Mouse (Mus musculus): ENCODE results near the gene Itgb7. TPM values are rescaled to one million over a fixed set of nuclear protein-coding genes. Genes with fewer than 3 reads are reported as not detected.

The Itgb7 gene
- polyA plus RNA-seq, 1 experiment from 2014 or later, result 0.38 TPM

- no peak for ATAC-seq (ENCODE audit: insufficient number of reproducible peaks, low FRiP score)
- Histone ChIP-seq H3K4me2 (no peak overlapping the region), H3K27ac (ENCODE audit: poor library complexity, severe bottlenecking) (no peak overlapping the region), H3K27me3 (replicated peaks) (peaks cover 24% of the 10 kb centered on the region), H3K36me3 (0 out of 2 replicates have a peak, but pooled peaks cover under 1% of the 10 kb centered on the region), H3K9me3 (replicated peaks) (no peaks in the 10 kb centered on the region), H3K9ac (no peak overlapping the region), H3K4me3 (no peak overlapping the region), H3K4me1 (replicated peaks) (peaks cover 10% of the 10 kb centered on the region)
- WGBS, result 53% methylated on average over 10 of the region's 10 CpGs
These were observed 9.4 kb downstream of the Itgb7 start for GRCm38 (mm10) chr15:102222386-102222785.

- H3K27me3 ChIP-seq (replicated peaks), result peaks cover 5% of the 10 kb centered on the region
- no peak overlapping the region for H3K4me2 ChIP-seq
- H3K9ac ChIP-seq, result no peak overlapping the region
- 79% methylated on average over 7 of the region's 7 CpGs for WGBS
- H3K9me3 ChIP-seq (replicated peaks), result no peaks in the 10 kb centered on the region
- H3K27ac ChIP-seq (ENCODE audit: poor library complexity, severe bottlenecking), result no peak overlapping the region
- ATAC-seq (ENCODE audit: insufficient number of reproducible peaks, low FRiP score), result no peak
- H3K36me3 ChIP-seq, result peaks cover 42% of the 10 kb centered on the region
- H3K4me3 ChIP-seq, result no peak overlapping the region
- H3K4me1 ChIP-seq (replicated peaks), result peaks cover 14% of the 10 kb centered on the region; the same call in 1 of the 2 replicates
These were observed 14.4 kb downstream of the Itgb7 start for GRCm38 (mm10) chr15:102217325-102217724.

GRCm38 (mm10) chr15:102216459-102217228 is 15.1 kb downstream of the Itgb7 start:
- Histone ChIP-seq H3K27ac (ENCODE audit: poor library complexity, severe bottlenecking) (no peak overlapping the region), H3K4me2 (no peak overlapping the region), H3K36me3 (peaks cover 49% of the 10 kb centered on the region), H3K4me3 (no peak overlapping the region), H3K4me1 (replicated peaks) (peaks cover 16% of the 10 kb centered on the region; the same call in 1 of the 2 replicates), H3K27me3 (replicated peaks) (no peaks in the 10 kb centered on the region), H3K9me3 (replicated peaks) (no peaks in the 10 kb centered on the region), H3K9ac (0 out of 2 replicates have a peak overlapping the region, but pooled peaks have one; percentile 15)
- 82% methylated on average over 16 of the region's 16 CpGs for WGBS
- no peak for ATAC-seq (ENCODE audit: insufficient number of reproducible peaks, low FRiP score)

- H3K4me3 ChIP-seq, result no peak overlapping the region
- H3K9ac ChIP-seq, result no peak overlapping the region
- peaks cover 18% of the 10 kb centered on the region; the same call in 1 of the 2 replicates for H3K4me1 ChIP-seq (replicated peaks)
- ATAC-seq (ENCODE audit: insufficient number of reproducible peaks, low FRiP score), result no peak
- 81% methylated on average over 6 of the region's 6 CpGs for WGBS
- H3K36me3 ChIP-seq, result peaks cover 57% of the 10 kb centered on the region
- H3K27ac ChIP-seq (ENCODE audit: poor library complexity, severe bottlenecking), result no peak overlapping the region
- H3K9me3 ChIP-seq (replicated peaks), result no peaks in the 10 kb centered on the region
- H3K27me3 ChIP-seq (replicated peaks), result no peaks in the 10 kb centered on the region
- H3K4me2 ChIP-seq, result no peak overlapping the region
These were observed 16.1 kb downstream of the Itgb7 start for GRCm38 (mm10) chr15:102215624-102216023.

GRCm38 (mm10) chr15:102214132-102214531 is 17.6 kb downstream of the Itgb7 start:
- no peak for ATAC-seq (ENCODE audit: insufficient number of reproducible peaks, low FRiP score)
- Histone ChIP-seq H3K27me3 (replicated peaks) (no peaks in the 10 kb centered on the region), H3K27ac (ENCODE audit: poor library complexity, severe bottlenecking) (no peak overlapping the region), H3K36me3 (peaks cover 71% of the 10 kb centered on the region), H3K9ac (no peak overlapping the region), H3K4me1 (replicated peaks) (peaks cover 18% of the 10 kb centered on the region; the same call in 1 of the 2 replicates), H3K9me3 (replicated peaks) (no peaks in the 10 kb centered on the region), H3K4me2 (no peak overlapping the region), H3K4me3 (no peak overlapping the region)
- WGBS, result 60% methylated on average over 2 of the region's 2 CpGs

GRCm38 (mm10) chr15:102211895-102212294 is 19.8 kb downstream of the Itgb7 start:
- no peak overlapping the region for H3K27ac ChIP-seq (ENCODE audit: poor library complexity, severe bottlenecking)
- no peaks in the 10 kb centered on the region for H3K9me3 ChIP-seq (replicated peaks)
- no peak overlapping the region for H3K4me2 ChIP-seq
- peaks cover 88% of the 10 kb centered on the region for H3K36me3 ChIP-seq
- no peaks in the 10 kb centered on the region for H3K27me3 ChIP-seq (replicated peaks)
- ATAC-seq (ENCODE audit: insufficient number of reproducible peaks, low FRiP score), result no peak
- 63% methylated on average over 6 of the region's 6 CpGs for WGBS
- no peak overlapping the region; the same call in 1 of the 2 replicates for H3K9ac ChIP-seq
- H3K4me3 ChIP-seq, result no peak overlapping the region
- H3K4me1 ChIP-seq (replicated peaks), result peaks cover 13% of the 10 kb centered on the region; the same call in 1 of the 2 replicates

GRCm38 (mm10) chr15:102210816-102211215 is 20.9 kb downstream of the Itgb7 start:
- Histone ChIP-seq H3K27ac (ENCODE audit: poor library complexity, severe bottlenecking) (no peak overlapping the region), H3K36me3 (peaks cover 88% of the 10 kb centered on the region), H3K9ac (no peak overlapping the region), H3K4me3 (no peak overlapping the region), H3K27me3 (replicated peaks) (no peaks in the 10 kb centered on the region), H3K4me1 (replicated peaks) (peaks cover 11% of the 10 kb centered on the region), H3K4me2 (no peak overlapping the region), H3K9me3 (replicated peaks) (no peaks in the 10 kb centered on the region)
- ATAC-seq (ENCODE audit: insufficient number of reproducible peaks, low FRiP score), result no peak
- 94% methylated on average over 4 of the region's 4 CpGs for WGBS

- Histone ChIP-seq H3K36me3 (peaks cover 89% of the 10 kb centered on the region), H3K9ac (no peak overlapping the region), H3K4me3 (no peak overlapping the region), H3K4me1 (replicated peaks) (peaks cover 27% of the 10 kb centered on the region), H3K9me3 (replicated peaks) (no peaks in the 10 kb centered on the region), H3K27me3 (replicated peaks) (no peaks in the 10 kb centered on the region), H3K27ac (ENCODE audit: poor library complexity, severe bottlenecking) (no peak overlapping the region), H3K4me2 (no peak overlapping the region)
- no peak for ATAC-seq (ENCODE audit: insufficient number of reproducible peaks, low FRiP score)
- WGBS, result 93% methylated on average over 8 of the region's 8 CpGs
These were observed 22.6 kb downstream of the Itgb7 start for GRCm38 (mm10) chr15:102209114-102209513.

- ATAC-seq (ENCODE audit: insufficient number of reproducible peaks, low FRiP score), result no peak
- Histone ChIP-seq H3K9ac (peak overlapping the region; percentile 19; the same call in 1 of the 2 replicates), H3K27ac (ENCODE audit: poor library complexity, severe bottlenecking) (no peak overlapping the region), H3K27me3 (replicated peaks) (no peaks in the 10 kb centered on the region), H3K4me3 (no peak overlapping the region), H3K36me3 (peaks cover 79% of the 10 kb centered on the region), H3K4me2 (no peak overlapping the region), H3K4me1 (replicated peaks) (peaks cover 27% of the 10 kb centered on the region), H3K9me3 (replicated peaks) (no peaks in the 10 kb centered on the region)
- WGBS, result 81% methylated on average over 9 of the region's 9 CpGs
These were observed 23.6 kb downstream of the Itgb7 start for GRCm38 (mm10) chr15:102208092-102208561.

GRCm38 (mm10) chr15:102207351-102207750 is 24.4 kb downstream of the Itgb7 start:
- Histone ChIP-seq H3K4me2 (no peak overlapping the region), H3K9me3 (replicated peaks) (no peaks in the 10 kb centered on the region), H3K9ac (peak overlapping the region; percentile 19; the same call in 1 of the 2 replicates), H3K27ac (ENCODE audit: poor library complexity, severe bottlenecking) (no peak overlapping the region), H3K27me3 (replicated peaks) (no peaks in the 10 kb centered on the region), H3K36me3 (peaks cover 71% of the 10 kb centered on the region), H3K4me3 (no peak overlapping the region), H3K4me1 (replicated peaks) (peaks cover 32% of the 10 kb centered on the region)
- ATAC-seq (ENCODE audit: insufficient number of reproducible peaks, low FRiP score), result no peak
- 82% methylated on average over 3 of the region's 3 CpGs for WGBS

- H3K27me3 ChIP-seq (replicated peaks), result no peaks in the 10 kb centered on the region
- H3K9ac ChIP-seq, result peak overlapping the region; percentile 92
- H3K27ac ChIP-seq (ENCODE audit: poor library complexity, severe bottlenecking), result peak overlapping the region; percentile 45; the same call in 1 of the 2 replicates
- H3K4me1 ChIP-seq (replicated peaks), result peaks cover 29% of the 10 kb centered on the region
- peaks cover 58% of the 10 kb centered on the region for H3K36me3 ChIP-seq
- no peak for ATAC-seq (ENCODE audit: insufficient number of reproducible peaks, low FRiP score)
- peak overlapping the region; percentile 84 for H3K4me3 ChIP-seq
- 41% methylated on average over 8 of the region's 8 CpGs for WGBS
- peak overlapping the region; percentile 88 for H3K4me2 ChIP-seq
- no peaks in the 10 kb centered on the region for H3K9me3 ChIP-seq (replicated peaks)
These were observed 26.0 kb downstream of the Itgb7 start for GRCm38 (mm10) chr15:102205779-102206178.
